Mouse (Mus musculus) olfactory bulb, adult 2 months (tissue): ENCODE measurements around the gene Rbak. TPM values are rescaled to one million over a fixed set of nuclear protein-coding genes. Genes with fewer than 3 reads are reported as not detected.
A peak's percentile ranks its signal among the peaks of the same experiment; 100 is the strongest.

Experiments
- H3K27ac ChIP-seq: fragments of 200-500 bp; 2 replicates; pipeline ENCODE4 v1.5.1; 2012; ENCODE audit warnings: low read depth, low read length; ENCODE audit not compliant: insufficient read depth
- H3K4me1 ChIP-seq: fragments of 200-500 bp; 2 replicates; pipeline ENCODE4 v1.6.1; 2012; ENCODE audit warnings: low read length; ENCODE audit not compliant: control insufficient read depth, insufficient read depth
- H3K4me3 ChIP-seq: fragments of 200-500 bp; 2 replicates; pipeline ENCODE4 v1.5.1; 2012; ENCODE audit warnings: mild to moderate bottlenecking, low read depth, low read length, moderate library complexity; ENCODE audit not compliant: insufficient read depth
- CTCF ChIP-seq: fragments of 200-500 bp; IDR thresholded peaks from 2 replicates; pipeline ENCODE4 v1.5.1; 2012; ENCODE audit warnings: low read depth, mild to moderate bottlenecking, low read length, moderate library complexity; ENCODE audit not compliant: insufficient read depth
- POLR2A ChIP-seq: fragments of 200-500 bp; IDR thresholded peaks from 2 replicates; pipeline ENCODE4 v1.6.1; 2012; ENCODE audit warnings: mild to moderate bottlenecking, low read depth, low read length, moderate library complexity; ENCODE audit not compliant: insufficient read depth
- WGBS: fragments of 180-500 bp; shearing (Covaris S2); methylation state at CpG from one replicate; pipeline ENCODE4 v1.1.7; 2018; 5-methylcytosine and 5-hydroxymethylcytosine counted together
- polyA plus RNA-seq: library from polyadenylated mRNA; stranded (reverse); fragments of >200 nt; gene quantifications from 2 replicates; pipeline ENCODE4 v1.2.4, GENCODE M21; 2012; ENCODE audit warnings: low replicate concordance; ENCODE audit not compliant: missing spikeins, insufficient read depth, insufficient read length

The Rbak gene
- polyA plus RNA-seq, 1 experiment = not detected

DNA sequence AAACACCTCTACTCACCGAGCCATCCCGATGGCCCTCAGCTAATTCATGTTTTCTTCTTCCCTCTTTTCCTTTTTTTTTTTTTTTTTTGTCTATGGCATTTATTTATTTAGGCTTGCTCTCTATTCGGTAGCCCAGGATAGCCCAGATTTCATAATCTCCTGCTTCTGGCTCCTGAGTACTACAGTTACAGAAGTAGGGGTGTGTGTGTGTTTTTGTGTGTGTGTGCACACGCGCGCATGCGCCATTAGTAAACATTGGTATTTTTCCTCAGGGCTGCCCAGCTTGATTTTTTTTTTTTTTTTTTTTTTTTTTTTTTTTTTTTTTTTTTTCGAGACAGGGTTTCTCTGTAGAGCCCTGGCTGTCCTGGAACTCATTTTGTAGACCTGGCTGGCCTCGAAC is 54.5 kb downstream of the Rbak start:
- H3K4me1 ChIP-seq = peaks cover 7% of the 10 kb centered on the region; the same call in 1 of the 2 replicates
- no peak overlapping the region for H3K27ac ChIP-seq
- TF ChIP-seq POLR2A (no peak), CTCF (no peak)
- WGBS = 82% methylated on average over 9 of the region's 9 CpGs
- H3K4me3 ChIP-seq = no peak overlapping the region

DNA sequence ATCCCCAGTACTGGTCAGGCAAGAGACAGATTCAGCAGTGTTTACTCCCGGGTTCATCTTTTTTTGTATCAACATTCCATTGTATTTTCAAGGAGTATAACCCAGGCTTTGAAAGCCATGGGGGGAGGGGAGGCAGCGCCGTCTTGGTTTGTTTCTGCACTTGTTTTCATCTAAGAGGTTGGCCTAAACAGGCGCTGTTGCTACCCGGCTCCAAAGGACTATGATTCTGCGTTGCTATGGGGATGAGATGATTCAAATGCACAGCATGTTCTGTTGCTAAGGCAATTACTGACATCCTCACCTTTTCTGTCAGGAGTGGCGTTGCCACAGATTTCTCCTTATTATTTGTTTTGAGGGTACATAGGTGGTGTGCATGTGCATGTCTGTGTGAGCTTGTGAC is 55.0 kb downstream of the Rbak start:
- no peak overlapping the region for H3K4me3 ChIP-seq
- peaks cover 7% of the 10 kb centered on the region; the same call in 1 of the 2 replicates for H3K4me1 ChIP-seq
- 20% methylated on average over 7 of the region's 7 CpGs for WGBS
- H3K27ac ChIP-seq = peak overlapping the region; percentile 53; the same call in 1 of the 2 replicates
- TF ChIP-seq CTCF (no peak), POLR2A (no peak)

DNA sequence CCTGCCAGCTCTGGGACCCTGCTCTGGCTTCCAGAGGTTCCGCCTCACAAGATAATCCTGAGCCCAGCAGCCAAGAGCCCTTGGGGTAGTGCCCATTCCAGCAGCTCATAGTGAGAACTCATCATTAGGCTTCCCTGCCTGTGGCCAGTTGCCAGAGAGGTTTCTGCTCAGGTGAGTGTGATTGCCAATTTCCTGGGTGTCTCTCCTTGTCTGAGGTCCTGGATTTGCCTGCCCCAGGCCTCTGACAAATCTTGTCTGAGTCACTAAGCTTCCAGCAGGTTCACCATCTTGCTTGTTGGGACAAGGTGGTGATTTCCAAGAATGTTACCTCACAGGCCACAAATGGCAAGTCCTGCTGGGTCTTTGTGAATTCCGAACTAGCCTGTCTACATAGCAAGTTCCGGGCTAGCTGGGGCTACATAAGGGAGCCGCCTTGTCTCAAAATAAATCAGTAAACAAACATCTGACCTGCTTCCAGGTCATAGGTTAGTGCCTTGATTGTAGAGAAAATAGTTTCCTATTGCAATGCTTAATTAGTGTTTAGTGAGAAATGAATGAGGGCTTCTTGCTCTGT is 55.7 kb downstream of the Rbak start:
- H3K4me1 ChIP-seq = peaks cover 7% of the 10 kb centered on the region; the same call in 1 of the 2 replicates
- 85% methylated on average over 4 of the region's 4 CpGs for WGBS
- TF ChIP-seq POLR2A (no peak), CTCF (no peak)
- H3K27ac ChIP-seq = peak overlapping the region; percentile 53; the same call in 1 of the 2 replicates
- no peak overlapping the region for H3K4me3 ChIP-seq

DNA sequence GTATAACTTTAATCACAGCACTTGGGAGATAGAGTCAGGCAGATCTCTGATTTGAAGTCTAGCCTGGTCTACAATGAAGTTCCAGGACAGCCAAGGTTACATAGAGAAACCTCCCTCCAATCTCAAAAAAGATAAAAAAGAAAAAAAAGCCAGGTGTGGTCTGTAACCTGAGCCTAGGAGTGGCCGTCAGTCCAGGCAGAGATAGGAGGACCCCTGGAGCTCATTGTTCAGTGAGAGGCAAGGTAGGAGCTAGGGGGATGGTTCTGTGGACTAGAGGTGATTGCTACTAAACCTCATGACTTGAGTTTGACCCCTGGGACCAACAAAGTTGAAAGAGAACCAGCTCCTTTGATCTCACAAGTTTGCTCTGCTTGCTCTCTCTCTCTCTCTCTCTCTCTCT is 57.9 kb downstream of the Rbak start:
- WGBS = 55% methylated on average over 1 of the region's 1 CpGs
- Histone ChIP-seq H3K4me1 (peaks cover 7% of the 10 kb centered on the region; the same call in 1 of the 2 replicates), H3K27ac (no peak overlapping the region), H3K4me3 (no peak overlapping the region)
- no peak for TF ChIP-seq CTCF
- no peak for TF ChIP-seq POLR2A

Other genes starting within 250 kb of the Rbak start
- not detected in 2 replicates for gene Fscn1, start 220.4 kb downstream of the Rbak start, polyA plus RNA-seq
- gene Rnf216, start 67.8 kb downstream of the Rbak start, polyA plus RNA-seq = not detected in 2 replicates
- not detected in 2 replicates for gene Olfr718-ps1, start 33.2 kb downstream of the Rbak start, polyA plus RNA-seq
- not detected in 2 replicates for gene Spdye4b, start 242 bp upstream of the Rbak start, polyA plus RNA-seq
- not detected in 2 replicates for gene Spdye4a, start 46.1 kb upstream of the Rbak start, polyA plus RNA-seq
- gene Zfp12, start 54.4 kb upstream of the Rbak start, polyA plus RNA-seq = not detected in 2 replicates
- not detected in 2 replicates for gene Zfp316, start 89.2 kb upstream of the Rbak start, polyA plus RNA-seq
- not detected in 2 replicates for gene Zfp853, start 112.8 kb upstream of the Rbak start, polyA plus RNA-seq
- not detected in 2 replicates for gene E130309D02Rik, start 134.6 kb upstream of the Rbak start, polyA plus RNA-seq
- not detected in 2 replicates for gene Zdhhc4, start 148.5 kb upstream of the Rbak start, polyA plus RNA-seq
- gene Grid2ip, start 176.6 kb upstream of the Rbak start, polyA plus RNA-seq = not detected in 2 replicates
- gene Kdelr2, start 223.1 kb upstream of the Rbak start, polyA plus RNA-seq = not detected in 2 replicates